9 mouse cellular contexts compared by ENCODE assay signal in the genomic region with DNA sequence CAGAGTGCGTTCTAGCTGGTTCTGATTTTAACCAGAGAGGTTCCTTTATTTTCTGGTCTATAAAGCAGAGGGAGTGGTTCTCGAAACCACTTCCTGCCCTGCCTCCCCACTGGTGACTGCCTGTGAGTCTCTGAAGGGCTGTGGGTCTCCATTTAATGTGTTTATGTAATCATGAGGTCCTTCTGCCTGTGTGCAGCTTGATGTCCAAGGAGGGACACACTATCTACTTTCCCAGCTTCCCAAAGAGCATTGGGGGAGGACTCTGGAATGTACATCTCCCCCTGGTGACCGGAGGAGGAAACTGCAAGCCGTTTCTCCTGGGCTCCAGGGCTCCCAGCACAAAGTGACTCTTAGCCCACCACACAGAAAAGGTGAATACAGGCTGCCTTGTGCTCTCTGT.
DNase-seq lines count a peak whose midpoint lies in the region; TF ChIP-seq lines count a peak whose summit lies in the region.
"Had no signal": no experiment of that assay in that cellular context is flagged by ENCODE, and none has a peak within 500 bp of the region (broad histone marks: within the 10 kb centered on the region; RNA-seq: fewer than 3 reads in every experiment).

No protein-coding gene starts in this region.

- H3K36me3 ChIP-seq in limb, embryonic 10.5 days, result no peaks in the 10 kb centered on the region
- H3K36me3 ChIP-seq: heart, embryonic 15.5 days had no signal

- H3K9me3 ChIP-seq in limb, embryonic 10.5 days (replicated peaks), result no peaks in the 10 kb centered on the region
- H3K9me3 ChIP-seq: heart, embryonic 15.5 days had no signal

- peak; percentile 51 for DNase-seq in ovary, postnatal 14 days (ENCODE audit: low spot score)
- no peak for DNase-seq in ovary, adult 18-20 months (ENCODE audit: low spot score)
- DNase-seq in adrenal gland, adult 18-20 months (ENCODE audit: low spot score in 2 of 2), result peak; percentile 56 to 58
- peak; percentile 77 for DNase-seq in heart, postnatal 4 days
- DNase-seq in limb, embryonic 10.5 days (ENCODE audit: low spot score), result peak; percentile 58
- DNase-seq in retina, adult 2 months (ENCODE audit: low read depth, low spot score), result peak; percentile 41
- peak; percentile 47 for DNase-seq in urinary bladder, postnatal 25 days (ENCODE audit: low spot score)

- H3K4me1 ChIP-seq in cortical plate, adult 2 months (ENCODE audit: control insufficient read depth, insufficient read depth, low read length), result no peaks in the 10 kb centered on the region
- H3K4me1 ChIP-seq in limb, embryonic 10.5 days, result peaks cover 13% of the 10 kb centered on the region

- TF ChIP-seq CTCF in cortical plate, adult 2 months (IDR thresholded peaks at IDR 0.05; ENCODE audit: extremely low read depth, insufficient read depth, low read length), result peak; percentile 66

- WGBS in limb, embryonic 10.5 days, result 56% methylated on average over 4 of the region's 4 CpGs

- H3K4me3 ChIP-seq in cortical plate, adult 2 months (ENCODE audit: insufficient read depth, low read length), result no peak overlapping the region
- no peak overlapping the region for H3K4me3 ChIP-seq in limb, embryonic 10.5 days
- H3K4me3 ChIP-seq: heart, embryonic 15.5 days had no signal

- no peaks in the 10 kb centered on the region for H3K27me3 ChIP-seq in limb, embryonic 10.5 days (ENCODE audit: low read depth, poor library complexity, severe bottlenecking)
- H3K27me3 ChIP-seq: heart, embryonic 15.5 days had no signal

- TF ChIP-seq POLR2A in cortical plate, adult 2 months (IDR thresholded peaks at IDR 0.05; ENCODE audit: extremely low read depth, insufficient read depth, low read length), result no peak

- no peak overlapping the region for H3K27ac ChIP-seq in cortical plate, adult 2 months (ENCODE audit: insufficient read depth, low read length)
- H3K27ac ChIP-seq in limb, embryonic 10.5 days, result no peak overlapping the region
